Mouse (Mus musculus): ENCODE data around the gene Dntt.

The Dntt gene

DNA sequence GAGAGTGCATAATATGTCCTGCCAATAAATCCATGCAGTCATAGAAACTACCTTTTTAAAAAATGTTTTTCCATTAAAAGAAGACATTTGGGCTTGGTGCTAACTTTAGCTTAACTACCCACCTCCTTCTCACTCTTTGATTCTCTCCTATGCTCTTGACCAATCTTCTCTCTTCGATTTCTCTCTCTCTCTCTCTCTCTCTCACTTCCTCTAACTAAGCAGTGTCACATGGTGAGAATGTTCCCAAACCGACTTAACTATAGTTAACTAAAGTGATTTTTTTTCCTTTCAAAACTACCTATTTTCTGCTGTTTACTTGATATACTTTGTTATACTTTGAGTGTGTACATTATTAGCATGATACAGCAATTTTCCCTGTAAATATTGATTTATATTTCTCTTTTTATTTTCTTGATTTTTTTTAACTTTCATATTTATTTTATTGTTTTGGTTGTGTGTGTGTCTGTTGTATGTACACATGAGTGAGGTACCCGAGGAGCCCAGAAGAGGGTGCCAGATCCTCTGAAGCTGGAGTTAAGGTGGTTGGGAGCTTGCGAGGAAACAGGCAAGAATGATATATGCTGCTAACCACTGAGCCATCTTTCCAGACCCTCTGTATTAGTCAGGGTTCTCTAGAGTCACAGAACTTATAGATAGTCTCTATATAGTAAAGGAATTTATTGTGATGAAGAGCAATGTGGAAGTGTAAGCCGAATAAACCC, 20.2 kb upstream of the Dntt start:
- no peak for DNase-seq (ENCODE audit: low read depth, low spot score)

GRCm38 (mm10) chr19:41011676-41012075, 17.4 kb upstream of the Dntt start:
- no peak for DNase-seq (ENCODE audit: low read depth, low spot score)

GRCm38 (mm10) chr19:41013591-41013990, 15.5 kb upstream of the Dntt start:
- no peak for DNase-seq (ENCODE audit: low read depth, low spot score)

DNA sequence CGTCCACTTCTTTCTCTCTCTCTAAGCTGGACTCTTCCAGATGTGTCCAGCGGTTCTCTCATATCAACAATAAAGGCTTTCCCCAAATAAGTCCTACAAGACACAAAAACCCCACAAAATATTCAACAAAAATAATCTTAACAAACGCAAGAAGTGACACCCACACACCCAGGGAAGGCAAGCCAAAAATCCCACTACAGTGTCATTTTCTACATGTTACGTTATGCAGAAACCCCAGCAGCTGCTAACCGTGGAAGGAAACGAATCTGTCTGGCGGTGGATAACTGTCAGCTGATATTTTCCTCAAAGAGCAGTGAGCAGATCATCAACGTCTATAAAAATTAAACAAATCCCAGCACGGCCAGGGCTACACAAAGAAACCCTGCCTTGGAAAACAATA, 15.1 kb upstream of the Dntt start:
- DNase-seq (ENCODE audit: low read depth, low spot score): no peak

GRCm38 (mm10) chr19:41015951-41016716, 12.9 kb upstream of the Dntt start:
- DNase-seq (ENCODE audit: low read depth, low spot score): peak; percentile 29

- no peak for DNase-seq (ENCODE audit: low read depth, low spot score)
Measured at GRCm38 (mm10) chr19:41019164-41019675, 9.9 kb upstream of the Dntt start.

DNA sequence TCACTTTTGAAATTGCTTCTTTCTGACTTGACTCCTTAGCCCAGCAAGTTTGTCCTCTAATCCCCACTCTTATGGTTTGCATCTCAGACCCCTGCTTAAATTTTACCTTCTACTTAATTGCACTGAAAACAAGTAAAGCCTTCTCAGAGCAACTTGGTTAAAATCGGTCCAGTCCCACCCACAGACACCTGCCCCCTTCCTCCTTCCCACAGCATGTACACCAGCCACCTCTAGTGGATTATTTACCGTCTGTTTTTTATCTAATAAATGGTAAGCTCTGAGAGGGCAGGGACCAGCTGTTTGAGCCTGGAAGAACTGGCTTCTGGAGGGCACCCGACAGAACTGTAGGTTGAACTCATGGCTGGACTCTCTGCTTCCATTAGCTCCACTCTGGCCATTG, 8.5 kb upstream of the Dntt start:
- DNase-seq (ENCODE audit: low read depth, low spot score): no peak

- no peak for DNase-seq (ENCODE audit: low read depth, low spot score)
Measured at GRCm38 (mm10) chr19:41022244-41022643, 6.8 kb upstream of the Dntt start.

DNA sequence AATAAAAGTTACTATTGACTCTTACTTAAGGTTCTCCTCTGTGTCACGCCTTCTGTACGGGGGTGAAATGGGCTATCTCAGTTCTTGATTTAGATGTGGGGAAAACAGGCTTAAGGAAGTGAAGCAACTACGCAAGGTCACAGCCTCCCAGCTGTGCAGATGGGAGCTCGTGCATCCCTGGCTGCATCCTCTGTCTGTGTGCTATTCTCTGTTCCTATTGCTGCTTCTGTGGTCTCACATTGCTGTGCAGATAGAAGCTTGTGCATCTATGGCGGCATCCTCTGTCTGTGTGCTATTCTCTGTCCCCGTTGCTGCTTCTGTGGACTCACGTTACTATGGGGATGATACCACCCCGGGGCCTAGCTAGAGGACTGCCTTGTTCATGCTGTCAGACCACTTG, 2.5 kb upstream of the Dntt start:
- DNase-seq (ENCODE audit: low read depth, low spot score): no peak

GRCm38 (mm10) chr19:41027024-41027423, 2.1 kb upstream of the Dntt start:
- no peak for DNase-seq (ENCODE audit: low read depth, low spot score)

GRCm38 (mm10) chr19:41027601-41028000, 1.5 kb upstream of the Dntt start:
- DNase-seq (ENCODE audit: low read depth, low spot score): no peak

- no peak for DNase-seq (ENCODE audit: low read depth, low spot score)
Measured at GRCm38 (mm10) chr19:41030161-41030560, 1.1 kb downstream of the Dntt start.

DNA sequence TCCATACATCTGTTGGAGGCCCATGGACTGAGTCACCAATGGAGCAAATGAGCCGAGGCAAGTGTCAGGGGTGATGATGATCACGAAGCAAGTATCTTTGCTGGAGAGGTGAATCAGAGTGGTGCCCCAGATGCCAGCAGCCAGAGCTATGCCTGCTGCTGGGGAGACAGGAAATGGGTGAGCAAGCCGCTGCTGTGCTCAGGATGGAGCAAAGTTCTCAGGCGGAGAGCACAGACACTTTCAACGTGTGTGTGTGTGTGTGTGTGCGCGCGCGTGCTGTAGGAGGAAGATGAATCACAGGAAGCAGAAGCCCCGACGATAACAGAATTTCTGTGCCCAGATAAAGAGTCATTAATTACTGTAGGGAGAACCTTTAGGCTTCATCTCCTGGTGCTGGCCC, 1.9 kb downstream of the Dntt start:
- no peak for DNase-seq (ENCODE audit: low read depth, low spot score)

GRCm38 (mm10) chr19:41031869-41032268, 2.8 kb downstream of the Dntt start:
- DNase-seq (ENCODE audit: low read depth, low spot score): no peak

DNA sequence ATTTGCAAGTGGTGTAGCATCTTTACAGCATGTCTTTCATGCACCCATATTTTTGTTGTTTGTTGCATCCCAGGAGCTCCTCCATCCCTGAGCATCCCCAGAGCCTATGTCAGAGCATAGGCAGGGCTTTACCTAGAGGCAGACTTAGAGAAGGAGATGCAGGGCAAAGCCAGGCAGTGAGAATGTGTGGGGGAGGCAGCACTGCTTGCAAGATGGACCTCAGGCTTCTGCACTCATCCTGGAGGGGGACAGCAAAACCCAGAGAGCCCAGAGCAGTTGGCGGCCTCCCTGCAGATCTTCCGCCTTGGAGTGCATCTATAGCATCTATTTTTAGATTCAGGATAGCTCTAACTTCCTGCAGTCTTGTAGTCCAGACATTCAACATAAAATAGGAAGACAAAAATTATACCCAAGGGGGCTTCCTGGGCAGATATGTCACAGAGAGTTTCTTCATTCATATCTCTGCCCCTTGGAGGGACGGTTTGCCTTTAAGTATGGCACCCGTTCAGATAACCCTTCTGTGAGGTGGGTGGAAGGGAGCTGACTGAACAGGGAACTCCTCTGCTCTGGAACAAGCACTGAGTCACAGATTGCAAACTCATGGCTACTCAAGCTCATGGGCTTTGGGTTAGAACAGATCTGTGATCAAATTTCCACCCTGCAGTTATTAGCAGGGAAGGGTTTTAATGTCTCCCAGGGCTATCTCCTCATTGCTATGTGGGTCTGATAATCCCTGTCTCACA, 6.9 kb downstream of the Dntt start:
- DNase-seq (ENCODE audit: low read depth, low spot score): no peak

GRCm38 (mm10) chr19:41039110-41039509, 10.0 kb downstream of the Dntt start:
- no peak for DNase-seq (ENCODE audit: low read depth, low spot score)

- DNase-seq (ENCODE audit: low read depth, low spot score): no peak
Measured at GRCm38 (mm10) chr19:41045091-41045770, 16.2 kb downstream of the Dntt start.

- no peak for DNase-seq (ENCODE audit: low read depth, low spot score)
Measured at GRCm38 (mm10) chr19:41047437-41048186, 18.5 kb downstream of the Dntt start.

DNA sequence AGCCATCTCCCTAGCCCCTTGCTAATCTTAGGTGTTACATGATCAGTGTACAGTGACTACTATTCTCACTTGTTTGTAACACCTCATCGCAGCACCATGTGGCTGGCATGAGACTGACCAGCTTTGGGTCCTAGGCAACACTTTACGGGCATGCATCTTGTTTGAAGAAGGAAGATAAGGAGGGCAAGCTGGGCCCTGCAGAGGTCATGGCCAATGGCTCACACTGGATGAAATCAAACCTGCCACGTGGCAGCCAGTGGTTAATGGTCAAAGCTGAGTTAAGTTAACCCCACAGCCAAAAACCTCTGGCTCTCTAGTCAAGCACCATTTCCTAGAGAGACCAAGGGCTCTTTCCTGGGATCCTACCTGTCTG, 19.1 kb downstream of the Dntt start:
- DNase-seq (ENCODE audit: low read depth, low spot score): no peak

DNA sequence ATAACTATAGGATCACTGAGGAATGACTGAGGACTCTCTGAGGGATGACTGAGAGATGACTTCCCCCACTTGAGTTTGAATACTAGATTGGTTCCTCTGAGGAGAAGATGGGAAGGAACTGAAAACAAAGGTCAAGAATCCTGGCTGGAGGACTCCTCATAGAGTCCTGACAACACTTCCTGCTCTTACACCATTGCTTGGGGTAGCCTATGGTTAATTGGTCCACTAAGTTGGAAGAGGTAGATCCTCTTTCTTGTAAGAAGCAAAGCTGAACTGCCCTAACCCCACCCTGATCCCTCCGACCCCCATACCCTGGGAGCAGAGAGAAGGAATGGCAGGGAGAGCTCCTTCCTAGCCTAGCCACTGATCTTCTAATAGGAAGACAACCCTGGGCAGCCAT, 22.6 kb downstream of the Dntt start:
- no peak for DNase-seq (ENCODE audit: low read depth, low spot score)

DNA sequence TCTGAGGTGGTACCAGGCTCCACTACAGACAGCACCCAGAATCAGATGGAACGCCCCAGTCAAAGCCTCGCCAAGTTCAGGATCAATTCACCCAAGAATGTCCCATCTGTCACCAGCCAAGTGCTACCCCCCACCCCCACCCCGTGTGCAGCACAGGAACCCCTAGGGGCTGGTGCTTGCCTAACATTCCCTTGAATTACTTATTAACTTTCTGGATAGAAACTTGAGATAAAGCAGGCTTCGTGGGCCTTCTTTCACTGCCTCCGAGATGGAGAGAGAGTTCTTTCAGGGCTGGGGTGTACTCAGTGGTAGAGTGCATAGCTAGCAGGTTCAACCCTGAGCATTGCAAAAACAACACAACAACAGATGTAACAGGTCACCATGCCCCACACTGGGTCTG, 23.2 kb downstream of the Dntt start:
- DNase-seq (ENCODE audit: low read depth, low spot score): no peak

All from retina, adult 2 months (tissue).